Mouse (Mus musculus) forebrain, embryonic 13.5 days (tissue): ENCODE results near the gene Prune2. TPM values are rescaled to one million over a fixed set of nuclear protein-coding genes. Genes with fewer than 3 reads are reported as not detected.

ENCODE experiments used
- ATAC-seq: fragments of 200-750 bp; cut with Nextera tagmentation; 2 replicates; pipeline ENCODE4 v1.8.0; 2017
- H3K27ac ChIP-seq: fragments of 300-500 bp; sonication (generic); 2 replicates; pipeline ENCODE4 v1.5.1; 2015; ENCODE audit warnings: inconsistent platforms, mild to moderate bottlenecking, moderate library complexity
- H3K27me3 ChIP-seq: fragments of 300-500 bp; sonication (generic); 2 replicates; pipeline ENCODE4 v1.6.1; 2015; ENCODE audit warnings: mild to moderate bottlenecking, inconsistent platforms
- H3K36me3 ChIP-seq: fragments of 300-500 bp; sonication (generic); 2 replicates; pipeline ENCODE4 v1.6.1; 2015; ENCODE audit warnings: mild to moderate bottlenecking, inconsistent platforms; ENCODE audit not compliant: poor library complexity, severe bottlenecking
- H3K4me1 ChIP-seq: fragments of 300-500 bp; sonication (generic); 2 replicates; pipeline ENCODE4 v1.6.1; 2015; ENCODE audit warnings: inconsistent platforms
- H3K4me2 ChIP-seq: fragments of 300-500 bp; sonication (generic); 2 replicates; pipeline ENCODE4 v1.6.1; 2015; ENCODE audit warnings: inconsistent platforms, mild to moderate bottlenecking, moderate library complexity
- H3K4me3 ChIP-seq: fragments of 300-500 bp; sonication (generic); 2 replicates; pipeline ENCODE4 v1.5.1; 2015; ENCODE audit warnings: mild to moderate bottlenecking, inconsistent platforms
- H3K9ac ChIP-seq: fragments of 300-500 bp; sonication (generic); 2 replicates; pipeline ENCODE4 v1.6.1; 2015; ENCODE audit warnings: mild to moderate bottlenecking, inconsistent platforms
- H3K9me3 ChIP-seq: fragments of 300-500 bp; sonication (generic); replicated peaks from 2 replicates; pipeline ENCODE4 v1.6.1; 2016; ENCODE audit warnings: inconsistent platforms
- WGBS: fragments of 180-500 bp; shearing (Covaris S2); methylation state at CpG from one replicate; pipeline ENCODE4 v1.1.7; 2015; 5-methylcytosine and 5-hydroxymethylcytosine counted together
- polyA plus RNA-seq: library from polyadenylated mRNA; unstranded; fragments of >200 nt; fragmentation: Nextera tagmentation; extraction: Ambion mirVana; gene quantifications from 2 replicates; pipeline ENCODE4 v1.2.1, GENCODE M21; 2015

The Prune2 gene
- polyA plus RNA-seq, 1 experiment from 2014 or later, result 2.0 TPM

GRCm38 (mm10) chr19:17255511-17255910 lies 299.6 kb downstream of the Prune2 start:
- Histone ChIP-seq H3K4me2 (no peak overlapping the region), H3K4me3 (no peak overlapping the region), H3K36me3 (no peaks in the 10 kb centered on the region), H3K9me3 (no peaks in the 10 kb centered on the region), H3K4me1 (no peaks in the 10 kb centered on the region; the same call in 1 of the 2 replicates), H3K9ac (no peak overlapping the region), H3K27me3 (no peaks in the 10 kb centered on the region), H3K27ac (no peak overlapping the region)
- 21% methylated on average over 4 of the region's 4 CpGs for WGBS
- no peak for ATAC-seq

GRCm38 (mm10) chr19:17256388-17256787 lies 300.5 kb downstream of the Prune2 start:
- no peaks in the 10 kb centered on the region for H3K9me3 ChIP-seq
- no peak overlapping the region for H3K27ac ChIP-seq
- H3K4me1 ChIP-seq, result no peaks in the 10 kb centered on the region; the same call in 1 of the 2 replicates
- WGBS, result 81% methylated on average over 8 of the region's 8 CpGs
- H3K4me2 ChIP-seq, result no peak overlapping the region
- no peaks in the 10 kb centered on the region for H3K36me3 ChIP-seq
- peak; percentile 38; the same call in 1 of the 2 replicates for ATAC-seq
- no peak overlapping the region for H3K9ac ChIP-seq
- no peaks in the 10 kb centered on the region for H3K27me3 ChIP-seq
- no peak overlapping the region for H3K4me3 ChIP-seq

DNA sequence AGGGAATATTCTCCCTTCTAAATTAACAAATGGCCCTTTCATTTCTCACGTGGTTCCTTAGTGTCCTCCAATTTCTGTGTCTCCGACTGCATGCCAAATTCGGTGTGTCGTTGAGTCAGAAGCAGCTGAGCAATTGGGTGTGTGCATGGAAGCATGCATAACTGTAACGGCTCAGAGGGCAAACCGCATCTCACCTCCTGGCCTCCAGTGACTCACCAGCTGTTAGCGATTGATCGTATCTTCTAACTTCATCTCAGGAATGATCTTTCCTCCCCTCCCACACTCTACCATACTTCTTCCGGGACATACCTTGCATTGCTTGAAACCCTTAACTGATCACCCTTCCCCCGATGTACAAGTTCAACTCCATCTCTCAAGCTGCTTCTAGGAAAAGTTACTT lies 300.9 kb downstream of the Prune2 start:
- 86% methylated on average over 10 of the region's 10 CpGs for WGBS
- no peak overlapping the region for H3K27ac ChIP-seq
- no peaks in the 10 kb centered on the region for H3K27me3 ChIP-seq
- no peaks in the 10 kb centered on the region for H3K9me3 ChIP-seq
- H3K9ac ChIP-seq, result no peak overlapping the region
- H3K4me3 ChIP-seq, result no peak overlapping the region
- no peaks in the 10 kb centered on the region for H3K36me3 ChIP-seq
- ATAC-seq, result no peak
- H3K4me1 ChIP-seq, result no peaks in the 10 kb centered on the region; the same call in 1 of the 2 replicates
- H3K4me2 ChIP-seq, result no peak overlapping the region

DNA sequence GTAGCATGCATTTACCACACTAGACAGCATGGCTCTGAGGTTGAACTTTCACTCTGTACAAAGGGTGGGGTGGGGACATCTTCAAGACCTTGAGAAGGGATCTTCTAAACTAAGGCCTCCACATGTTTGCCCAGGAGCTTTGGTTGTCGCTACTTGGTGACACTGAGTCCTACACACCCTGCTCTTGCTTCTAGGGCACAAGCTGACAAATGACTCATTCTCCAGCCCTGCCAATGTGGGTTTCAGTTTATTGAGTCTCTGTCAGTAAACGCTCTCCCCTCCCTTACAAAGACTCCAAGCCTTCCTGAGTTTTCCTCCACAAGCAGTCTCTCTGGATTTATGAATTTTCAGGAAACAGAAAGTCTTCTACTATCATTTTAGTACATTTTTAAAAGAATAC lies 307.3 kb downstream of the Prune2 start:
- H3K27me3 ChIP-seq, result no peaks in the 10 kb centered on the region
- H3K36me3 ChIP-seq, result no peaks in the 10 kb centered on the region
- no peak for ATAC-seq
- H3K4me3 ChIP-seq, result no peak overlapping the region
- no peaks in the 10 kb centered on the region for H3K9me3 ChIP-seq
- no peak overlapping the region for H3K9ac ChIP-seq
- 98% methylated on average over 2 of the region's 2 CpGs for WGBS
- no peak overlapping the region for H3K27ac ChIP-seq
- H3K4me2 ChIP-seq, result no peak overlapping the region
- H3K4me1 ChIP-seq, result no peaks in the 10 kb centered on the region

- 91% methylated on average over 13 of the region's 13 CpGs for WGBS
- Histone ChIP-seq H3K4me1 (no peaks in the 10 kb centered on the region), H3K4me3 (no peak overlapping the region), H3K4me2 (no peak overlapping the region), H3K27ac (no peak overlapping the region), H3K27me3 (no peaks in the 10 kb centered on the region), H3K36me3 (no peaks in the 10 kb centered on the region), H3K9ac (no peak overlapping the region), H3K9me3 (no peaks in the 10 kb centered on the region)
- ATAC-seq, result no peak
Observed at GRCm38 (mm10) chr19:17263679-17264370, 307.9 kb downstream of the Prune2 start.

GRCm38 (mm10) chr19:17264481-17265196 lies 308.7 kb downstream of the Prune2 start:
- H3K9ac ChIP-seq, result no peak overlapping the region
- H3K27me3 ChIP-seq, result no peaks in the 10 kb centered on the region
- H3K27ac ChIP-seq, result no peak overlapping the region
- 89% methylated on average over 9 of the region's 9 CpGs for WGBS
- no peak for ATAC-seq
- H3K4me2 ChIP-seq, result no peak overlapping the region
- no peaks in the 10 kb centered on the region for H3K9me3 ChIP-seq
- H3K36me3 ChIP-seq, result no peaks in the 10 kb centered on the region
- H3K4me3 ChIP-seq, result no peak overlapping the region
- H3K4me1 ChIP-seq, result no peaks in the 10 kb centered on the region

DNA sequence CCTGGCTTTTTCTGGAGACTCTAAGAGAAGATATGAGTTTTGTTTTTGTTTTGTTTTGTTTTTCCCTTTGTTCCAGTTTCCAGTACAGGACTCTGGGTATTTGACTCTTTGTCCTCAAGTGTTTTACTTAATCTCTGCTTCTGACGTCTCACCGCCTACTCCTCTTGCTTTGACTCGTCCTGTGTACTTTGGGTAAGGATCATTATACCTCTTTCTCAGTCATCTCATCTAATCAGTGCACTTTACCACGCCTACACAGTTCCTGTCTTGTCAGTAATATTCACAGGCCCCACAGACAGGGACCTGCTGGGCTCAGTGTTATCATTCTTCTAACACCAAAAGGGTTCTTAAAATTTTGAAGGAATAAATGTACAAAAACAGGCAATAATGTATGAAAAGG lies 312.8 kb downstream of the Prune2 start:
- 84% methylated on average over 4 of the region's 4 CpGs for WGBS
- Histone ChIP-seq H3K36me3 (no peaks in the 10 kb centered on the region), H3K9me3 (no peaks in the 10 kb centered on the region), H3K4me3 (no peak overlapping the region), H3K4me2 (no peak overlapping the region), H3K9ac (no peak overlapping the region), H3K27me3 (no peaks in the 10 kb centered on the region), H3K4me1 (peaks cover 6% of the 10 kb centered on the region), H3K27ac (no peak overlapping the region)
- ATAC-seq, result no peak

- Histone ChIP-seq H3K27ac (no peak overlapping the region), H3K27me3 (no peaks in the 10 kb centered on the region), H3K9ac (no peak overlapping the region), H3K4me3 (no peak overlapping the region), H3K4me2 (no peak overlapping the region), H3K9me3 (no peaks in the 10 kb centered on the region), H3K36me3 (no peaks in the 10 kb centered on the region), H3K4me1 (peaks cover 6% of the 10 kb centered on the region)
- no peak for ATAC-seq
- WGBS, result 24% methylated on average over 3 of the region's 3 CpGs
Observed at GRCm38 (mm10) chr19:17271179-17271622, 315.3 kb downstream of the Prune2 start.

GRCm38 (mm10) chr19:17272988-17273387 lies 317.1 kb downstream of the Prune2 start:
- ATAC-seq, result no peak
- H3K27ac ChIP-seq, result no peak overlapping the region
- H3K27me3 ChIP-seq, result no peaks in the 10 kb centered on the region
- H3K4me1 ChIP-seq, result peaks cover 6% of the 10 kb centered on the region
- no peaks in the 10 kb centered on the region for H3K9me3 ChIP-seq
- 89% methylated on average over 2 of the region's 2 CpGs for WGBS
- H3K4me2 ChIP-seq, result no peak overlapping the region
- no peak overlapping the region for H3K9ac ChIP-seq
- no peaks in the 10 kb centered on the region for H3K36me3 ChIP-seq
- no peak overlapping the region for H3K4me3 ChIP-seq

Other genes starting within 250 kb of the Prune2 start
- 7.9 and 10.0 TPM in 2 replicates for gene Vps13a, start 175.2 kb upstream of the Prune2 start, polyA plus RNA-seq
- 0.14 and 0.39 TPM in 2 replicates for gene Foxb2, start 82.3 kb upstream of the Prune2 start, polyA plus RNA-seq